Mouse (Mus musculus): Measurements from ENCODE around the gene Cabp4.
"Not testable (repeated sequence)": the region's sequence is repeated elsewhere in the genome, so short reads cannot be mapped to it uniquely, and the experiment has no call there.

Cabp4 gene

DNA sequence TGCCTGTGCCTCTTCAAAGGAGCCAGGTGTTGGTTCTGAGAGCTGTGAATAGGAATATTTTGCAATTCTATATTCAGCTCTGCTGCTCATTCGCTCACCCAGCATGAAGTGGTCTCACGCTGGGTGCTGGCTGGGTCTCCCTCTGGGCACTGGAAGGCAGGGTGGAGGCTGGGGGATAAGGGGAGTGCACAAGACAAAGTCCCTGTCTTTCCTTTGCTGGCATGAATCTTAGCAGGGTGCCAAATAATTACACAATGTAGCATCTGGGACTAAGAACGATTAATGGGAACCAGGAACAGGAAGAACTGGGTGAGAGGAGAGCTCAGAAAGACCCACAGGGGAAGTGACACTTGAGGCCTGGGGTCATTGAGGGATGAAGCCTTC lies 3.2 kb upstream of the Cabp4 start:
- no peak for DNase-seq (ENCODE audit: low read depth, low spot score)

DNA sequence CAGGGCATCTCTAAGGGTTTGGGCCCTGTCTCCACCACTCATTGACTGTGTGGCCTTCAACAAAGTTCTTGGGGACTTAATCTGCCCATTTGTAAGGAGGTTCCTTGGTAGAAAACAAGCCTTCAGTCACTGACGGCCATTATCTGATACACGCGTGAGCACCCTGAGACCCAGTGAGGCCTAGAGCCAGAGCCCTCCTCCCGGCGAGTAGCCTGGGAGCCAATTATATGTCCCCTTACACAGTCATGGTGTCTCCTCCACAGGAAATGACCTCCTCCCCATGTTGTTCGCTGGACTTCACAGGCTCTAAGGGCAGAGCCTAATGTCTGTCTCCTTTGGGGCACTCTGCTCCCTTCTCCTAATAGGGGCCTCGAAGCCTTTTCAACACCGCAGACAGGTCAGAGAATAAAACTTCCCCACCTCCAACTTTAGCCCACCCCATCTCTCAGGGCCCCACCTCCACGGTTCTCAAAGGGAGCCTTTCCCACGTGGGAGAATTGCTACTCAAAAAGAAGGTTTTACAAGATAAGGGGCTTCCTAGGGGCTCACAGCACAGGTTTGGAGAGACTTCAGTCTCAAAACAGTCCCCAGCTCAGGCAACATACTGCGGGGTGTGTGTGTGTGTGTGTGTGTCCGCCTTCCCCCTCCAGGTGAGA lies 2.7 kb upstream of the Cabp4 start:
- DNase-seq (ENCODE audit: low read depth, low spot score) = no peak

DNA sequence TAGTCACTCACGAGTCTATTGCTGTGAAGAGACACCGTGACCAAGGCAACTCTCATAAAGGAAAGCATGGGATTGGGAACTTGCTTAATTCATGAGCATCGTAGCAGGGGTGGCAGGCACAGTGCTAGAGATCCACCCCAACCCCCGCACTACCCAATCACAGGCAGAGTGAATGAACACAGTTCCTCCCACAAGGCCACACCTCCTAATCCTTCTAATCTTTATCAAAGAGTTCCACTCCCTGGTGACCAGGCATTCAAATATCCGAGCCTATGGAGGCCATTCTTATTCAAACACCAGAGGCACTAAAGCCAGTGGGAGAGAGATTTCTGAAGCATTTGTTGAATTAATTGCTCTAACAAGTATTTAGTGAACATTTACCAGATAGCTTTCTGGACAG lies 2.1 kb upstream of the Cabp4 start:
- peak; percentile 38 for DNase-seq (ENCODE audit: low read depth, low spot score)

DNA sequence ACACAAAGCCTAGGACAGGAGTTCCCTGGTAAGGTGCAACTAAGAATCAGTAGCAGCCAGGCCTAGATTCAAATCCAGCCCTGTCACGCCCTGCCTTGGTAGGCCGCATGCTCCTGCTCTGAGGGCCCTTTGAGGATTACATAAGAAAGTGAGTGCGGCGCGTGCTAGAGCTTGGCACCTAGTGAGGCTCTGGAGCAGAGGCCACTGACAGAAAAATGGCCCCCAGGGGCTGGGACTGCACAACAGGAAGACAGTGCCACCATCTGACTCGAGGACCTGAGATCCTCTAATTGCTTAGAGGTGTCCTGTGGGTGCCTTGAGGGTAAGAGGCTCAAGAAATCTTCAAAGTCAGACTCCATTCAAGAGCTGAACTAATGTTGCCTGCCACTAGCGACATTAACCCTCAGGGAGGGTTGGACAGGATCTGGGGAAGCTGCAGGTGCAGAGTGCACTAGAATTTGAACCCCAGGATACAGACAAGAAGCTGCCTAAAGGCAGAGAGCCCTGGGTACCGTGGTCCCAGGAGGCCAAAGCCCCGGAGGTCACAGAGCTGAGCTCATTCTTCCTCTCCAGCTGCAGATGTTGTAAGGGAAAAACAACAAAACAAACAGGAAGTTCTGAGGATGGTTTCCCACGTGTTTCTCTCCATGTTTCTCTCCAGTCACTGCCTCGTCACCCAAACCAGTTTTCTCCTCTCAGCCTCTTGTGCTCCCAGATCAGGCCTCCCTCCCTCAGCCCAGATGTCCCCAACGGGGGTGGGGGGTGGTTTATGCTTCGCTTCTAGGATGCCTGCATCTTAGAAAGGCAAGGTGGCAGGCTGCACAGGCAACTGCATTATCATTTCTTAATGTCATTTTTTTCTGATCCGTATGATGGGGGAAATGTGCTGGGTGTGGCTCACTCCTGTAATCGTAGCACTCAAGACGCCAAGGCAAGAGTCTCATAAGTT lies 991 bp upstream of the Cabp4 start:
- no peak for DNase-seq (ENCODE audit: low read depth, low spot score)

DNA sequence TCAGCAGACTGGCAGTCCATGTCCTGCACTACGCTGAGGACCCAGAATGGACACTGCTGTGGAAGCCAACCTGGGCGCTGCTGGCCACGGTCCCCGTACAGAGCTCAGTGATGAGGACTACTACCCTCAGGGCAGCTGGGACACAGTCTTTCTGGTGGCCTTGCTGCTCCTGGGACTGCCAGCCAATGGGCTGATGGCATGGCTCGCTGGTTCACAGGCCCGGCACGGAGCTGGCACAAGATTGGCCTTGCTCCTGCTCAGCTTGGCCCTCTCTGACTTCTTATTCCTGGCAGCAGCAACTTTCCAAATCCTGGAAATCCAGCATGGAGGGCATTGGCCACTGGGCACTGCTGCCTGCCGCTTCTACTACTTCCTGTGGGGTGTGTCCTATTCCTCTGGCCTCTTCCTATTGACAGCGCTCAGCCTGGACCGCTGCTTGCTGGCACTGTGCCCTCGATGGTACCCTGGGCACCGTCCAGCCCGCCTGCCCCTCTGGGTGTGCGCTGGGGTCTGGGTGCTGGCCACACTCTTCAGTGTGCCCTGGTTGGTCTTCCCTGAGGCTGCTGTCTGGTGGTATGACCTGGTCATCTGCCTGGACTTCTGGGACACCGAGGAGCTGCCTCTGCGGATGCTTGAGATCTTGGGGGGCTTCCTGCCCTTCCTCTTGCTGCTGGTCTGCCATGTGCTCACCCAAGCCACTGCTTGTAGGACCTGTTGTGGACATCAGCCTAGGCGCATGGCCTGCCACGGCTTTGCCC lies 1.2 kb downstream of the Cabp4 start:
- no peak for DNase-seq (ENCODE audit: low read depth, low spot score)

DNA sequence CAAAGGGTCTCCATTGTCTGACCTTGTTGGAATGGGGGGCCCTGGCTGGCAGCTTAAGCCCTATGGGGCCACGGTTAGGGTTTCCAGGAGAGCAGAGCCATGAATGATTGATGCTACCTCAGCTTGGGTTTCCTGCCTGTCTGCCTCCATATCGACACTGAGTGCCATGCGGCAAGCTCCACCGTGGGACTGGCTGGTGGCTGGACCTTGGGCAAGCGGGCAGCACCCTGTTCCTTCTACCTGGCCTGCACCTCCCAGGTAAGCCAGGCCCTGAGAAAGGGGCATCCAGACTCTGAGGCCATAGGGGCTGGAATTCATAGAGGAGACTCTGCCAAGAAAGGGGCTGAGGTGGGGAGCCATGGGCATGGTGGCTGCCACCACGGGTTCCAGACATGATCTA lies 3.7 kb downstream of the Cabp4 start:
- DNase-seq (ENCODE audit: low read depth, low spot score) = no peak

DNA sequence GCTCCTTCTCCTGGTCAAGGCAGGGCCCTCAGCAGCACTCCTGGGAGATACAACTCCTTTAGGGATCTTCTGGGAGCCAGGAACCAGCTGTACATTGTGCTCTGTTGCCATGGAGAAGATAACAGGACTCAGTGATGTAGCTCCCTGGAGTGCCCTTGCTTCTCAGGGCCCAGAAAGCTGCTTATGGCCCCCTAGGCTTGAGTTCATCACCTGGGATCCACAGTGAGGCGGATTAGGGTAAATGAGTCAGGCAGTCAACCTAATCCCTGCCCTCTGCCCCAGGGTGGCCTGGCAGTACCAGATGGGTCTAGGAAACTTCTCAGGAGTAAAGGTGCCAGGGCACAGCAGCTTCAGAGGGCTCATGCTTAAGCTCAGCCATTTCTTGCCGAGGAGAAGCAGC lies 4.4 kb downstream of the Cabp4 start, which contains the start of gene Gpr152:
Gpr152 (plus strand) TSS at position 342 of the 400 bp plus-strand sequence.
- DNase-seq (ENCODE audit: low read depth, low spot score) = no peak

DNA sequence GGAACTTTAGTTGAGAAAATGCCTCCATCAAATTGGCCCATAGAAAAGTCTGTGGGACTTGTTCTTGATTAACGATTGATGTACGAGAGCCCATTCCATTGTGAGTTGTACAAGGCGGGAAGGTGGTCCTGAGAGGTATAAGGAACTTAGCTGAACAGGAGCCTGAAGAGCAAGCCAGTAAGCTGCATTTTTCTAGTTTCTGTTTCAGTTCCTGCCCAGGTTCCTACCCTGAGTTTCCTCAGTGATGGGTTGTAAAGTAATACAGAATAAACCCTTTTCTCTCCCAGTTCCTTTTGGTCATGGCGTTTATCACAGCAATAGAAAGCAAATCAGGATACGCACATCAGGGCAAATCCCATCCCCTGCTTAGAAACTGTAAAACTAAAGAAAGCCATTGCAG lies 5.9 kb downstream of the Cabp4 start:
- DNase-seq (ENCODE audit: low read depth, low spot score) = no peak

DNA sequence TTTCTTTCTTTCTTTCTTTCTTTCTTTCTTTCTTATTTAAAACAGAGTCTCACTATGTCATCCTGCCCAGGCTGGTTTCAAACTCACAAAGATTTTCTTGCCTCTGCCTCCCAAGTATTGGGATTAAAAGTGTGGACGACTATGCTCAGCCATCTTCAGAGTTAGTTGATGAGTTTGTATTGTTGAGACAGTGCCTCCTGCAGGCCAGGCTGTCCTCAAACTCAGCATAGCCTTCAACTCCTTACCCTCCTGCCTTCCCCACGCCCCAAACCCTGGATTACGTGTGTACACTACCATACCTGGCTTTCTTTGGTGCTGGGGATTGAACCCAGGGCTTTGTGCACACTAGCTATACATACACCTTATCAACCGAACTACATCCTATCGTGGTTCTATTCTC lies 7.4 kb downstream of the Cabp4 start:
- DNase-seq (ENCODE audit: low read depth, low spot score) = peak; percentile 71

DNA sequence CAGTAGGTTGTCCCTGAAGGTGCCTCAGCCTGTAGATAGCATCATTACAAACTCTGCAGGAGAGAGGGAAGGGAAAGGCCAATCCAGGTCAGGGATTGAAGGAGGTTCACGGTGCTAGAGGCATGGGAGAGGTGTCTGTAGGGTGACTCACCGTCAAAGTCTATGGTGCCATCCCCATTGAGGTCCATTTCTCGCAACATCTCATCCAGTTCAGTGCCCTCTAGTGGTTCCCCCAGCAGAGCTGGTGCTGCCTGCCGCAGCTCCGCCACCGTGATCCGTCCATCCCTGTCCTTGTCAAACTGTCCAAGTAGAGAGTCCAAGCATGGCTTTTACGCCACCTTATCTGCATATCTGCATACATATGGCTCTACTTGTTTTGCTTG lies 7.9 kb downstream of the Cabp4 start:
- DNase-seq (ENCODE audit: low read depth, low spot score) = peak; percentile 71

DNA sequence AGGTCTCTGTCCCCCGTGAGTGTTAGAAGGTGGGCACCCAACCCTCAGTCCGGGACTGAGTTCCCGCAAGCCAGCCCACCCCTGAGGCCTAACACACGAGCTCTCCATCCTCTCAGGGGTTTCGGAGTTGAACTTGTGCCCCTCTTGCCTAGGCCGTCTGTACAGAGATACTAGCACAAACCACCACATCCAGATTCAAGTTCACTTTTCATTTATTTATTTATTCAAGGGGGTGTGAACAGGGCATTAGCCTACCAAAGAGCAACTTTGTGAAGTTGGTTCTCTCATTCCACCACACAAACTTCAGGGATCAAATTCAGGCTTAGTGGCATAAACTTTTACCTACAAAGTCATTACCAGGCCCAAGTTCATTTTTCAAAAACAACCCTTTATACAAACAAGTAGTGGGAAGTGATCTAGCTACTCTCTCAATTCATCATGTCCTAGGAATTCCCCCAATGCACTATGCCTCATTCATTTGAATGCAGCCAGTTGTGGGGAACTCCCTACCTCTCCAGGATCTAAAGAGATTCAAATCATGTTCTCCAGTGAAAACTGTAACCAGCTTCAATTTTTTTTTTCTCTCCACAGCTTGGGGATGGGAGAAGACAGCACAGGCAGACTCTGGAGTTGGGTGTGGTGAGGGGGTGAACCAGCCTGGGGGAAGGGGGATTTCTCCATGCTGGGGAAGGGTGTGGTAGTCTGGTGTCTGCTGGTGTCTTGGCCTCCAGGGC lies 8.4 kb downstream of the Cabp4 start:
- DNase-seq (ENCODE audit: low read depth, low spot score) = peak; percentile 58

DNA sequence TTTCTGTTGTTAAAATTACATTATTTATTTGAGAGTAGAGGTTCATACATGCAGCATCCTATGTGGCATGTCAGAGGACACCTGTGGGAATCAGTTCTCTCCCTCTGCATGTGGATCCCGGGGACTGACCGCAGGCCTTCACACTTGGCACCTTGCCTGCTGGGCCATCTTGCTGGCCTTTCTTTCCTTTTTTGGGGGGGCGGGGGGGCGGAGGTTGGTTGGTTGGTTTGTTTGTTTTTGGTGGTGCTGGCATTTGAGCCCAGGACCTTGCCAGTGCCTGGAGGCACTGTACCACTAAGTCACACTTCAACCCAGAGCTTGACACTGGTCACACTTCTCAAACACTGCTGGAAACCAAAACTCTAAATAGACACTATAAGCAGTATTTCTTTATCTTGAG lies 9.5 kb downstream of the Cabp4 start:
- DNase-seq (ENCODE audit: low read depth, low spot score) = no peak

DNA sequence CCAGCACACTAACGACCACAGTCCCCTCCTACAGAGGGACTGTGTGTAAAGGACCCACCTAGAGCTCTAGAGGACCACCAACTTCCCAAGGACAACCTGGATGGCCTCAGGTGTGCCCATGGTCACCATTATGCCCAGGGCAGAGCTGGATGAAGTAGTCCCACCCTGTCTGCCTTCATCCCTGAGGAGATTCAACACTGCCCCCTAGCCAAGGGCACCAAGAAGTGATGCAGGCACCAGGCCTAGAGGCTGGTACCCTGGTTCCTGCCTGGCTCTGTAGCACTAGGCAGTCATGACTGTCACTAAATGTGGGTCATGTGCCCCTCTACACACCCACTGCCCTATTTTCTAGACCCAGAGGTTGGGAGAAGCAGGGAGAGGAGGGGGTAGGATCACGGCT lies 12.1 kb downstream of the Cabp4 start:
- DNase-seq (ENCODE audit: low read depth, low spot score) = no peak

DNA sequence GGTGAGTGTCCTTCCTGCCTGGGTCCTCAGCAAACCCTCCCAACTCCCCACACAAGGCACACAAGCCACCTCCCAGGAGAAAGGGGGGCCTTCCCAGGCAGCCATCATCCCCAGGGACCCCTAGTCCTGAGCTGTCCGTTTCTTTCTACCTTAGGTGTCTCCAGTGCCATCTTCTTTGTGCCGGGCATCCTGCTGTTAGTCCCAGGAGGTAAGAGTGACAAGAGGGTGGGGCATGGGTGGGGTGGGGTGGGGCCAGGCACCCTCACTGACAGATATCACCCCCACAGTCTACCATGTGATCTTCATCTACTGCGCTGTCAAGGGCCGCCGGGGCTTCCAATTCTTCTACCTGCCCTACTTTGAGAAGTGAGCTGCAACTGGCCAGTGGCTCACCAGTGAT lies 12.8 kb downstream of the Cabp4 start:
- no peak for DNase-seq (ENCODE audit: low read depth, low spot score)

DNA sequence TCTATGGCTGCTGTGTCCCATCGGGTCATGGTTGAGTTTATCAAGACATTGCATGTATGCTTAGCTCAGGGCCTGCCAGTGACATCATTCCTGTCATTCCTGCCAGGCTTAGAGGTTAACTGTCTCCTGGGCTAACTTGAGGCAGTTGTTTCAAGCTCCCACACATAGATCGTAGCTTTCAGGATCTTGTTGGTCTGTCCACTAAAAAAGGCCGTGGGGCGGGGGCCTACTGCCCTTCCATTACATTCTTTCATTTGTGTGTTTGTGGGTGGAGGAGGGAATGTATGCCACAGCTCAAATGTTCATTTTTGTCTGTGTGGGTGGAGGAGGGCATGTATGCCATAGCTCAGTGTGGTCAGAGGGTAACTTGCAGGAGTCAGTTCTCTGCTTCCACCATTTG lies 13.7 kb downstream of the Cabp4 start:
- DNase-seq (ENCODE audit: low read depth, low spot score) = no peak

DNA sequence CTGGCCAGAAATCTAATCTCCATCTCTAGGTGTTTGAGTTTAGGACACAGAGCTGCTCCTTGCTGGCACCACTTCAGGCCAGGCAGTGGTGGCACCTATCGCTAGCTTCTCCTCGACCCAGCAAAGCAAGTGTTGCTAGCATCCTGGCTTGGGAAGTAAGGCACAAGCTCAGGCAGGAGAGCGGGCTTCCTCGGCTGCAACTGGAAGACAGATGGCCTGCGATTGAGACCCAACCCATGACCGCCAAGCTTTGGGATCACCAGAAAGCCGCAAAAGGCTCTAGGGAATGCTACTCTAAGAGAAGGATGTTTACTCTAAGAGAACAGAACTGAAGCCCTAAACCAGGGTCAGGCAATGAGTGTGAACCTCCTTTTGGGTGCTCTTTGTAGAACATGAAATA lies 14.4 kb downstream of the Cabp4 start:
- DNase-seq (ENCODE audit: low read depth, low spot score) = no peak

DNA sequence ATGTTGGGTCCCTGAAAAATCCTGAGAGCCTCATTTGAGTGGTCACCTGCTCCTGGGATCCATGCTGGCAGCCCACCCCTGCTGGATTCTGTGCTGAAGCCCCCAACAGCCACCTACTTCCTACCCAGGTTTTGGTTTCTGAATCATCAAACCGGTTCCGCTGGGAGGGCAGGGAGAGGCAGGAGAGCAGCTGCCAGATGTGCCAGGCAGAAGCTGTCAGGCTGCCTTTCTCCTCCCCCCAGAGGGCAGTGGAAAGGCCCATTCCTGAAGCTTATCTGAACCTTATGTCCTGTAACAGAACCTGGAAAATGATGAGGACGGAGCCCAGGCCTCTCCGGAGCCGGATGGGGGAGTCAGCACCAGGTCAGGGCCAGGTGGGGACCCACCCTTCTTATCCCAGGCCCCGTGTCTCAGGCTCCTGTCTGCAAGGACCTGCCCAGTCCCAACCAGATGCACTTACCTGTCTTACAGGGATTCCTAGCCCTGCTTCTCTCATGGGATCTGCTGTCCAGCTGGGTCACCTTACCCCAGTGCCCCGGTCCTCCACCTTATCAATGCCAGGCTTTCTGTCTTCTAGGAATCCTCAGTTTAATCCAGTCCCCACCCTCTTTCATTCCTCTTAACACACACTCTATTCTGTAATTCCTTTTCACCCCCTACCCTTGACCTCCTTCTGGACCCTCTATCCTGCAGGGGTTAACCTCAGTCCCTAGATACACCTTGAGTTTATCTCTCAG lies 16.9 kb downstream of the Cabp4 start:
- DNase-seq (ENCODE audit: low read depth, low spot score) = no peak

DNA sequence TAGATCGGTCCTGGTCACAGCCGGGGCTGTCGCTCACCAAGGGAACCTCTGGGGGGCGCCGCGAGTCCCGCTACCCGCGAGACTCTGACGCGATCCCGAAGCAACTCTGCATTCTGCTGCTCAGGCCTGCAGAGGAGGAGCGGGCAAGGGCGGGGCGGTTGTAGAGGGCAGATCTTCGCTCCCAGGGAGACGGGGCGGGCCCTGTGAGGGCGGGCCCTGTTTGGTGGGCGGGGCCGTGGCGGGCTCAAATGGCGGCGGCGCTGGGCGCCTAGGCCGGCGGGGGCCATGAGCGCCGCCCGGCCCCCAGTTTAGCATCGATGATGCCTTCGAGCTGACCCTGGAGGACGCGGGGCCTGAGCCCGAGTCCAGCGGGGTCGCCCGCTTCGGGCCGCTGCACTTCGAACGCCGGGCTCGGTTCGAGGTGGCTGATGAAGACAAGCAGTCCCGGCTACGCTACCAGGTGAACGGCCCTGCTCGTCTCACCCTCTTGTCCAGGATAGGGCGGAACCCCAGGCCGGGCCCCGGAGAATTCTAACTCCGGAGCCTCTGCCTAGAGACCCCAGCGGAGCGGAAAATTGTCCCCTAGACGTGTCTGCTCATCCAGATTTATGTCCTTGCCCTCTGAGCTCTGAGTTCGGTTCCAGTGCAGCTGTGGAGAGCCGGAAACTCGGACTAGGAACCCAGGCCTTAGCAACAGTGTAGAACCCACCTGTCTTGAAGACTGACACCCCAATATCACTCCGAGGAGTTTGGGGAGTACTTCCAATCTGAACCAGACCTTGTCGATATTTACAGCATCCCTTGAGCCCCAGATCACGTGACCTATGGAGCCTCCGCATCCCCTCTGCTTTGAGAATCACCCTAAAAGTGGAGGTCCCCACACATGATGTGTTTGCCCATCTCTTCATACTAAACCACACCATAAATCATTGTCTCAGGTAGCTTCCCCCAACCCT lies 17.8 kb downstream of the Cabp4 start, which contains the start of gene Aip:
Aip (minus strand) TSS at position 118 of the 956 bp plus-strand sequence.
- peak; percentile 98 for DNase-seq (ENCODE audit: low read depth, low spot score)

DNA sequence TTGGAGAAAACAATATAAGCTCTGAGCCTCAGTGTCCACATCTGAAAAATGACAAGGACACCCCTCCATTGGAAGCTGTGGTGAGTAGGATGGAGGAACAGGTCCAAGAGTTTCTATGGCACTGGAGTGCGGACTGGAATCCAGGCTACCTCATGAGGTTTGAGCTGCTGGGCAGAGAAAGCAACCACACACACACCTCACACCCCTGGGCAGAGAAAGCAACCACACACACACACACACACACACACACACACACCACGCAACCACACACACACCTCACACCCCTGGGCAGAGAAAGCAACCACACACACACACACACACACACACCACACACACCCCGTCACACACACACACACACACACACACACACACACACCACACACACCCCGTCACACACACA lies 18.6 kb downstream of the Cabp4 start:
- not testable (repeated sequence) for DNase-seq (ENCODE audit: low read depth, low spot score)

DNA sequence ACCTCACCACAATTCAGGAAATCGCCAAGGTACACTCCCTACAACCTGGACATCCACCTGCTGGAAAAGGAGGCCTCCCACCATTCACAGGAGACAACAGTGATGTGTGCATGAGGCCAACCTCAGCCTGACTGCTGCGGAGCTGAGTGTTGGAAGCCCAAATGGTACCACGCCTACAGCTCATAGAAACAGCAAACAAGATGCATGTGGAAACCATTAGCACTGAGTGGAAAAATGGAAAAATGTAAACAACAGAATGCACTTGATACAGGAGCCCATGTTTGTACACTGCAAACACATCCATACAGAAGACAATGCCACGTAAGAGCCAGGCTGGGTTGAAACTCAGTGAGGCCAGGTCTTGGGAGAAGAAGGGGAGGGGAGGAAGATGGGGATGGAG lies 19.4 kb downstream of the Cabp4 start:
- no peak for DNase-seq (ENCODE audit: low read depth, low spot score)

All from ES-CJ7 (cell line).